Mouse (Mus musculus) olfactory bulb, adult 2 months (tissue): ENCODE measurements around the gene Nodal.

Experiments
- CTCF ChIP-seq: fragments of 200-500 bp; IDR thresholded peaks from 2 replicates; pipeline ENCODE4 v1.5.1; 2012; ENCODE audit warnings: low read depth, mild to moderate bottlenecking, low read length, moderate library complexity; ENCODE audit not compliant: insufficient read depth
- POLR2A ChIP-seq: fragments of 200-500 bp; IDR thresholded peaks from 2 replicates; pipeline ENCODE4 v1.6.1; 2012; ENCODE audit warnings: mild to moderate bottlenecking, low read depth, low read length, moderate library complexity; ENCODE audit not compliant: insufficient read depth

GRCm38 (mm10) chr10:61383715-61384047, 34.1 kb upstream of the Nodal start:
- TF ChIP-seq CTCF = no peak
- TF ChIP-seq POLR2A = no peak
